Mouse (Mus musculus) testis, adult 2 months (tissue): ENCODE data around the gene Tbx5.

Experiments used
- CTCF ChIP-seq: fragments of 200-500 bp; IDR thresholded peaks from 2 replicates; pipeline ENCODE4 v1.5.1; 2012; ENCODE audit warnings: low read depth, mild to moderate bottlenecking, inconsistent platforms, low read length, moderate library complexity; ENCODE audit not compliant: control insufficient read depth, insufficient read depth, insufficient replicate concordance
- POLR2A ChIP-seq: fragments of 200-500 bp; IDR thresholded peaks from 2 replicates; pipeline ENCODE4 v1.6.1; 2012; ENCODE audit warnings: low read depth, mild to moderate bottlenecking, inconsistent platforms, low read length, moderate library complexity; ENCODE audit not compliant: control insufficient read depth

GRCm38 (mm10) chr5:119798261-119798660, 34.2 kb upstream of the Tbx5 start:
- TF ChIP-seq POLR2A (no peak), CTCF (no peak)
